Mouse (Mus musculus): ENCODE measurements around the gene Hmgcs2. TPM values are rescaled to one million over a fixed set of nuclear protein-coding genes. Genes with fewer than 3 reads are reported as not detected.

Hmgcs2 gene
- total and polyA plus RNA-seq, 3 experiments = not detected

DNA sequence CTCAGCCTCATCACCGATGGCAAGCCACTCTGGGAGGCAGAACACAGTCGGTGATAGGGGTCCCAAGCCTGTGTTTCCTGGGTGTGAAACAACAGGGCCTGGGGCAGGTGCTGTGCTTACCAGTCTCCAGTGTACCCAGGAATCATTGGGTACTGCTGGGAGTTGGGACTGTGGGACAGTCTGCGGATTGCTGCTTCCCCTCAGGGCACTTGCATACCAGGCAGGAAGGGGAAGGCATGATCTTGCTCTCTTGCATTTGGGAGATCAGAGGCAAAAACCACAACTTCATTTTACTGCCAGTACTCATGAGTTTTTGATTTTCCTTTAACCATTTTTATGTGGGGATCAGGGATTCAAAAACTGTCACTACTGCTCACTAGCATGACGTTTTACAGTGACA is 21.5 kb upstream of the Hmgcs2 start:
- Histone ChIP-seq H3K4me3 (replicated peaks in 1 of 3; ENCODE audit: low read depth in 2 of 3, low read length in 2 of 3, poor library complexity in 1 of 3) (no peak overlapping the region), H3K27me3 (replicated peaks) (no peaks in the 10 kb centered on the region), H3K27ac (ENCODE audit: insufficient read depth, low read depth) (no peak overlapping the region), H3K9me3 (replicated peaks; ENCODE audit: low read length) (no peaks in the 10 kb centered on the region), H3K4me1 (ENCODE audit: control insufficient read depth in 1 of 2, insufficient read depth in 2 of 2) (peaks cover 0 to 4% of the 10 kb centered on the region in 2 experiments; a peak in 2 of 4 replicates), H3K4me2 (ENCODE audit: insufficient read depth, low read depth, poor library complexity, severe bottlenecking) (no peak overlapping the region), H3K9ac (ENCODE audit: insufficient read depth, low read depth) (no peak overlapping the region), H3K36me3 (replicated peaks in 1 of 2; ENCODE audit: control insufficient read depth in 1 of 2, insufficient read depth in 1 of 2, low read length in 1 of 2) (no peaks in the 10 kb centered on the region), H3K79me2 (replicated peaks; ENCODE audit: control insufficient read depth, extremely low read depth, insufficient read depth, poor library complexity, severe bottlenecking) (no peaks in the 10 kb centered on the region)
- dilution Hi-C loops (cut with MboI; ENCODE audit: extremely low pct_ligation_motif_present, extremely low pct_unique_long_range_greater_than_20kb, low sequenced_read_pairs) = no loop called here
- DNase-seq (ENCODE audit: extremely low read depth) = no peak
- in situ Hi-C loops (cut with MboI; ENCODE audit: low pct_ligation_motif_present, low pct_unique_long_range_greater_than_20kb, low sequenced_read_pairs) = no loop called here
- TF ChIP-seq IRF4 (IDR thresholded peaks at IDR 0.05; ENCODE audit: low read depth, low read length) (no peak), MAX (IDR thresholded peaks at IDR 0.05; ENCODE audit: low read length) (no peak), CHD1 (IDR thresholded peaks at IDR 0.05; ENCODE audit: low read depth, low read length) (no peak), ZC3H11A (IDR thresholded peaks at IDR 0.05; ENCODE audit: low read depth, low read length) (no peak), NRF1 (IDR thresholded peaks at IDR 0.05; ENCODE audit: low read depth, low read length) (no peak), BHLHE40 (IDR thresholded peaks at IDR 0.05; ENCODE audit: low read depth, low read length) (no peak), ZNF384 (IDR thresholded peaks at IDR 0.05; ENCODE audit: low read depth, low read length) (no peak), ETS1 (conservative IDR thresholded peaks at IDR 0.05; ENCODE audit: low read depth, low read length) (no peak), MYC (IDR thresholded peaks at IDR 0.05; ENCODE audit: low read depth, low read length) (no peak), MEF2A (IDR thresholded peaks at IDR 0.05; ENCODE audit: borderline replicate concordance, low read depth, low read length) (no peak), NELFE (IDR thresholded peaks at IDR 0.05; ENCODE audit: low read depth, low read length) (no peak), HCFC1 (IDR thresholded peaks at IDR 0.05; ENCODE audit: low read depth, low read length) (no peak), ZKSCAN1 (IDR thresholded peaks at IDR 0.05; ENCODE audit: borderline replicate concordance, low read depth, low read length) (no peak)

DNA sequence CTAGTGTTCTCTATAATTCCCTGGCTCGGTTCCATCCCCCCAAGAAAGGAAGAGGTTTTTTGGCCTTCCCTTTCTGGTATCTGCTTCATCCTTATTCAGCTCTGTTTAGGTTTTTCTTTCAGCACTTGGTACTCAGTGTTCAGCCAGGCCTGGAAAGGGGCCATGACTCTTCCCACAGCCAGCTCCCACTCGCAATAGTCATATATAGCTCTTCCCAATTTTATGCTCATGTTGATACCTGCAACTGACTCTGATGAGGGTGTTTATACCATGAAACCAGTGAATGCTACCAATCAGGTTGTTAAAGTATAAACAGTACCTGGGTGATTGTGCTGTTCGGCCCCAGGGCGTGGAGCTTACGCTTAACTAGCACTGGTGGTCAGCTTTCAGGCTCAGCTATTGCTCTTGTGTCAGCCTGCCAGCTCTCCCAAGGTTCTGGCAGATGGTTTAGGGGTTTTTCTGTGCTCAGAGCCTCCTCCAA is 20.9 kb upstream of the Hmgcs2 start:
- Histone ChIP-seq H3K4me1 (ENCODE audit: control insufficient read depth in 1 of 2, insufficient read depth in 2 of 2) (no peaks in the 10 kb centered on the region; a peak in 1 of 4 replicates), H3K27ac (ENCODE audit: insufficient read depth, low read depth) (no peak overlapping the region), H3K4me2 (ENCODE audit: insufficient read depth, low read depth, poor library complexity, severe bottlenecking) (no peak overlapping the region), H3K36me3 (replicated peaks in 1 of 2; ENCODE audit: control insufficient read depth in 1 of 2, insufficient read depth in 1 of 2, low read length in 1 of 2) (no peaks in the 10 kb centered on the region), H3K4me3 (replicated peaks in 1 of 3; ENCODE audit: low read depth in 2 of 3, low read length in 2 of 3, poor library complexity in 1 of 3) (no peak overlapping the region), H3K79me2 (replicated peaks; ENCODE audit: control insufficient read depth, extremely low read depth, insufficient read depth, poor library complexity, severe bottlenecking) (no peaks in the 10 kb centered on the region), H3K9ac (ENCODE audit: insufficient read depth, low read depth) (no peak overlapping the region), H3K9me3 (replicated peaks; ENCODE audit: low read length) (no peaks in the 10 kb centered on the region), H3K27me3 (replicated peaks) (no peaks in the 10 kb centered on the region)
- in situ Hi-C loops (cut with MboI; ENCODE audit: low pct_ligation_motif_present, low pct_unique_long_range_greater_than_20kb, low sequenced_read_pairs) (no loop called here), dilution Hi-C loops (cut with MboI; ENCODE audit: extremely low pct_ligation_motif_present, extremely low pct_unique_long_range_greater_than_20kb, low sequenced_read_pairs) (no loop called here)
- TF ChIP-seq TCF12 (IDR thresholded peaks at IDR 0.05; ENCODE audit: low read depth, low read length) = no peak
- no peak for TF ChIP-seq JUND (conservative IDR thresholded peaks at IDR 0.05; ENCODE audit: low read depth, low read length)
- TF ChIP-seq PAX5 (IDR thresholded peaks at IDR 0.05; ENCODE audit: low read length) = no peak
- no peak for TF ChIP-seq MEF2A (IDR thresholded peaks at IDR 0.05; ENCODE audit: borderline replicate concordance, low read depth, low read length)
- TF ChIP-seq POLR2A (IDR thresholded peaks at IDR 0.05; ENCODE audit: low read depth, low read length) = no peak
- TF ChIP-seq CTCF (conservative IDR thresholded peaks at IDR 0.05 in 1 of 2, IDR thresholded peaks at IDR 0.05 in 1 of 2; ENCODE audit: low read depth in 2 of 2, low read length in 2 of 2) = no peak
- TF ChIP-seq RAD21 (IDR thresholded peaks at IDR 0.05; ENCODE audit: low read depth, low read length) = no peak
- no peak for TF ChIP-seq MXI1 (IDR thresholded peaks at IDR 0.05; ENCODE audit: low read depth, low read length)
- TF ChIP-seq ETS1 (conservative IDR thresholded peaks at IDR 0.05; ENCODE audit: low read depth, low read length) = no peak
- no peak for TF ChIP-seq NELFE (IDR thresholded peaks at IDR 0.05; ENCODE audit: low read depth, low read length)
- no peak for TF ChIP-seq JUN (IDR thresholded peaks at IDR 0.05; ENCODE audit: insufficient read depth, low read depth, low read length)
- TF ChIP-seq IRF4 (IDR thresholded peaks at IDR 0.05; ENCODE audit: low read depth, low read length) = no peak
- TF ChIP-seq POLR2AphosphoS2 (IDR thresholded peaks at IDR 0.05; ENCODE audit: low read depth, low read length) = no peak
- TF ChIP-seq MYC (IDR thresholded peaks at IDR 0.05; ENCODE audit: low read depth, low read length) = no peak
- TF ChIP-seq MAZ (IDR thresholded peaks at IDR 0.05; ENCODE audit: low read depth, low read length) = no peak
- TF ChIP-seq ZKSCAN1 (IDR thresholded peaks at IDR 0.05; ENCODE audit: borderline replicate concordance, low read depth, low read length) = no peak
- TF ChIP-seq UBTF (IDR thresholded peaks at IDR 0.05; ENCODE audit: low read depth, low read length) = no peak
- TF ChIP-seq USF2 (conservative IDR thresholded peaks at IDR 0.05; ENCODE audit: low read depth, low read length) = no peak
- TF ChIP-seq MAFK (IDR thresholded peaks at IDR 0.05; ENCODE audit: insufficient replicate concordance, low read length) = no peak
- DNase-seq (ENCODE audit: extremely low read depth) = no peak

All from CH12.LX (cell line).